Mouse (Mus musculus) urinary bladder, postnatal 36 days (tissue): ENCODE measurements around the gene Ucn3.

Experiments used
- DNase-seq, 2 experiments: peaks; one replicate each; pipeline ENCODE4 v3.0.0; 2022; ENCODE audit warnings: low spot score in 2 of 2, mixed read lengths in 1 of 2

The Ucn3 gene

DNA sequence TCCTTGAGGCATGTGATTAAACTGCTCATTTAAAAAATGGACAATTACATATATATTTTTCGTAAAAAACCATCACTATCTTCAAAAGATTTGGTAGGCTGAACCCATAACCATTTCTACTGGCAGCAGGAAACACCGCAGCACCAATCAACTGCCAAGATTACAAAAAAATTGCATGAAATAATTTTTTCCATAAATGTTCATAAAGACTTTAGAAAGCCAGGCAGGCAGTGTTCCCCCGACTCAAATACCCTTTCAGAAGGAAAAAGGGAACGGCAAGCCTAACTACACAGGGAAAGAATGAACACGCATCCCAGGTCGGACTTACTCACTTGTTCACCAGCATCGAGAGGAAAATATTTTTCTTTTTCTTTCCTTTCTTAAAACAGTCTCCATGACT is 52.5 kb downstream of the Ucn3 start:
- DNase-seq = no peak

DNA sequence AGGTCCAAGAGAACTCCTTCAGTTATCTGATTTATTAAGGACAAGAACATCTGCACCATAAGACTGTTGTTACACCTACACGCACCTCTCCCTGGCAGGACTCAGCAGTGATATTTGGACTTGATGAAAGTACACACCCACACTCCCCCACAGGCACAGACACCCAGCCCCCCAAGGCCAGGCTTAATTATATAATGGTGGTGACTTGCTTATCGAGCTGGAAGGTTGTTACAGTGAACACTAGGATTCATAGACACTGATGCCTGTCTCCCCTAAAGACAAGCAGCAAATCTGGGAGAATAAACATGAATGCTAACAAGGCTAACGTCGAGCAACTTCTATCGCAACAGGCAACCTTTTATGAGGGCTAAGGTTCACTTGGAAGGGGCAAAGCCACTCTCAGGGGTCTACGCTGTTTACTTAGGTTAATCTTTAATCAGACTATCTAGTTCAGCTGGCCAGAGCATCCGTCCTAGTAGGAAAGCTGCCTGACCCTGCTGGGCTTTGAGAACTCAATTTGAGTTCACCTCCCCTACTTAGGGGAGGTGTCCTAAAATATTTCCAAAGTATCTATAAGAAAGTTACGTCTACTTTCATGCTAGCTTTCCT is 53.6 kb downstream of the Ucn3 start:
- DNase-seq = no peak
